Mouse (Mus musculus): ENCODE measurements around the gene Gm37240. TPM values are rescaled to one million over a fixed set of nuclear protein-coding genes. Genes with fewer than 3 reads are reported as not detected.

The Gm37240 gene
- polyA plus RNA-seq, 1 experiment from 2014 or later, result 10.8 TPM

DNA sequence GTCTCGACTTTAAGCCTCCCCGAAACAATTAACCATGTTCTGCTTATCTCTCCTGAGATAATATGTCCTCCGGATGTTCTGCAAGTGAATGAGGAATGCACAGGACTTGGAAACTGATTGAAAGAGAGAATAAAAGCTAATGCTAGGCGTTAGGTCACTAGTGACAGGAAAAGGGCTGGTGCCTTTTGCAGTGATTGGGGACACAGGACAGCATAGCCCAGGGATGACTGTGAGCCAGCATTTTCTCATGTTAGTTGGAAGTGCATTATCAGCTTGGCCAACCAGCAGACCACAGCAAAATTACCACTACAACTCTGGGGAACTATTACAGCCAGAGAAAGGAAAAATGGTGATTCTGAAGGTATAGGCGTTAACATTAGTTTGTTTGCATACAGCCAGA is 1163.3 kb downstream of the Gm37240 start:
- H3K27me3 ChIP-seq, result peaks cover 6% of the 10 kb centered on the region
- POLR2A ChIA-PET, result no interaction called here
- in situ Hi-C loops (cut with MboI; ENCODE audit: low pct_unique_long_range_greater_than_20kb), result no loop called here
- DNase-seq (ENCODE audit: low read depth, low spot score) (no peak), ATAC-seq (no peak)
- CTCF ChIA-PET, result interaction anchor here (1.1 kb wide), 1 partner anchor 24 kb away, joined by 3 read pairs; no protein-coding TSS in a partner anchor
- no peak for TF ChIP-seq CTCF (IDR thresholded peaks at IDR 0.05)

- DNase-seq (ENCODE audit: low read depth, low spot score) (no peak), ATAC-seq (no peak)
- in situ Hi-C loops (cut with MboI; ENCODE audit: low pct_unique_long_range_greater_than_20kb), result no loop called here
- H3K27me3 ChIP-seq, result peaks cover 6% of the 10 kb centered on the region
- CTCF ChIA-PET, result no interaction called here
- POLR2A ChIA-PET, result no interaction called here
- no peak for TF ChIP-seq CTCF (IDR thresholded peaks at IDR 0.05)
These were observed 1164.6 kb downstream of the Gm37240 start for GRCm38 (mm10) chr3:84722680-84723079.

GRCm38 (mm10) chr3:84715073-84715768 is 1172.1 kb downstream of the Gm37240 start:
- in situ Hi-C loops (cut with MboI; ENCODE audit: low pct_unique_long_range_greater_than_20kb), result no loop called here
- POLR2A ChIA-PET, result no interaction called here
- ATAC-seq (no peak), DNase-seq (ENCODE audit: low read depth, low spot score) (peak; percentile 51)
- no peak for TF ChIP-seq CTCF (IDR thresholded peaks at IDR 0.05)
- H3K27me3 ChIP-seq, result peaks cover 3% of the 10 kb centered on the region
- CTCF ChIA-PET, result interaction anchor here (1.3 kb wide), 1 partner anchor 20 kb away, joined by 3 read pairs; no protein-coding TSS in a partner anchor

- no peaks in the 10 kb centered on the region for H3K27me3 ChIP-seq
- in situ Hi-C loops (cut with MboI; ENCODE audit: low pct_unique_long_range_greater_than_20kb), result no loop called here
- DNase-seq (ENCODE audit: low read depth, low spot score) (no peak), ATAC-seq (no peak)
- peak; percentile 36 for TF ChIP-seq CTCF (IDR thresholded peaks at IDR 0.05)
- ChIA-PET CTCF (no interaction called here), POLR2A (no interaction called here)
These were observed 1174.4 kb downstream of the Gm37240 start for GRCm38 (mm10) chr3:84712941-84713340.

- no peak for DNase-seq (ENCODE audit: low read depth, low spot score)
- POLR2A ChIA-PET, result no interaction called here
- no peaks in the 10 kb centered on the region for H3K27me3 ChIP-seq
- TF ChIP-seq CTCF (IDR thresholded peaks at IDR 0.05), result no peak
- no peak for ATAC-seq
- CTCF ChIA-PET, result interaction anchor here (1.2 kb wide), 1 partner anchor 132 kb away, joined by 3 read pairs; no protein-coding TSS in a partner anchor
- in situ Hi-C loops (cut with MboI; ENCODE audit: low pct_unique_long_range_greater_than_20kb), result no loop called here
These were observed 1176.6 kb downstream of the Gm37240 start for GRCm38 (mm10) chr3:84710723-84711122.

- H3K27me3 ChIP-seq, result no peaks in the 10 kb centered on the region
- DNase-seq (ENCODE audit: low read depth, low spot score) (no peak), ATAC-seq (no peak)
- no peak for TF ChIP-seq CTCF (IDR thresholded peaks at IDR 0.05)
- CTCF ChIA-PET, result interaction anchor here (0.8 kb wide), 1 partner anchor 133 kb away, joined by 3 read pairs; no protein-coding TSS in a partner anchor
- POLR2A ChIA-PET, result interaction anchor here (0.6 kb wide), 1 partner anchor 232 kb away, joined by 3 read pairs; no protein-coding TSS in a partner anchor
- in situ Hi-C loops (cut with MboI; ENCODE audit: low pct_unique_long_range_greater_than_20kb), result no loop called here
These were observed 1177.4 kb downstream of the Gm37240 start for GRCm38 (mm10) chr3:84709967-84710366.

GRCm38 (mm10) chr3:84709100-84709499 is 1178.2 kb downstream of the Gm37240 start:
- no peak for TF ChIP-seq CTCF (IDR thresholded peaks at IDR 0.05)
- ChIA-PET CTCF (interaction anchor here (1.1 kb wide), 1 partner anchor 13 kb away, joined by 3 read pairs; no protein-coding TSS in a partner anchor), POLR2A (no interaction called here)
- ATAC-seq, result no peak
- no peaks in the 10 kb centered on the region for H3K27me3 ChIP-seq
- in situ Hi-C loops (cut with MboI; ENCODE audit: low pct_unique_long_range_greater_than_20kb), result no loop called here
- DNase-seq (ENCODE audit: low read depth, low spot score), result no peak

DNA sequence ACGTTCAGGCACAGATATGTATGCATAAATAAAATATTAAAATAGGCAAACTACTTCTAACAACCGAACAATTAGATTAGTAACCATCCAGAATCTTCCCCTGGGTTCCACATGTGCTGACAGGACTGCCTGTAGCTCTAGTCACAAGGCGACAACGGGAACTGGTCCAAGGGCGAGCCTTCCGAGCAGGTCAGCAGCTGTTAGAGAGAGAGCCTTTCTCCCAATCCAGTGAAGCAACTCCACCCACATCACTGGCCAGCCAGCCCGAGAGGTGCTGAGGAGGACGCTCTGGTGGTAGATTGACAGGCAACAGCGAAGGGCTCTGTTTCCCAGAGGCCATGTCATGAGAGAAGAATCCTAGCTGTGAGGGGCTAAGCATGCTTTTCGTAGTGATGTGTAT is 1178.8 kb downstream of the Gm37240 start:
- no peak for DNase-seq (ENCODE audit: low read depth, low spot score)
- no peak for ATAC-seq
- in situ Hi-C loops (cut with MboI; ENCODE audit: low pct_unique_long_range_greater_than_20kb), result no loop called here
- POLR2A ChIA-PET, result no interaction called here
- CTCF ChIA-PET, result interaction anchor here (1.1 kb wide), 1 partner anchor 13 kb away, joined by 3 read pairs; no protein-coding TSS in a partner anchor
- TF ChIP-seq CTCF (IDR thresholded peaks at IDR 0.05), result no peak
- no peaks in the 10 kb centered on the region for H3K27me3 ChIP-seq

GRCm38 (mm10) chr3:84705224-84705623 is 1182.1 kb downstream of the Gm37240 start:
- DNase-seq (ENCODE audit: low read depth, low spot score), result no peak
- CTCF ChIA-PET, result no interaction called here
- in situ Hi-C loops (cut with MboI; ENCODE audit: low pct_unique_long_range_greater_than_20kb), result no loop called here
- no peak for TF ChIP-seq CTCF (IDR thresholded peaks at IDR 0.05)
- POLR2A ChIA-PET, result no interaction called here
- H3K27me3 ChIP-seq, result no peaks in the 10 kb centered on the region
- ATAC-seq, result no peak

DNA sequence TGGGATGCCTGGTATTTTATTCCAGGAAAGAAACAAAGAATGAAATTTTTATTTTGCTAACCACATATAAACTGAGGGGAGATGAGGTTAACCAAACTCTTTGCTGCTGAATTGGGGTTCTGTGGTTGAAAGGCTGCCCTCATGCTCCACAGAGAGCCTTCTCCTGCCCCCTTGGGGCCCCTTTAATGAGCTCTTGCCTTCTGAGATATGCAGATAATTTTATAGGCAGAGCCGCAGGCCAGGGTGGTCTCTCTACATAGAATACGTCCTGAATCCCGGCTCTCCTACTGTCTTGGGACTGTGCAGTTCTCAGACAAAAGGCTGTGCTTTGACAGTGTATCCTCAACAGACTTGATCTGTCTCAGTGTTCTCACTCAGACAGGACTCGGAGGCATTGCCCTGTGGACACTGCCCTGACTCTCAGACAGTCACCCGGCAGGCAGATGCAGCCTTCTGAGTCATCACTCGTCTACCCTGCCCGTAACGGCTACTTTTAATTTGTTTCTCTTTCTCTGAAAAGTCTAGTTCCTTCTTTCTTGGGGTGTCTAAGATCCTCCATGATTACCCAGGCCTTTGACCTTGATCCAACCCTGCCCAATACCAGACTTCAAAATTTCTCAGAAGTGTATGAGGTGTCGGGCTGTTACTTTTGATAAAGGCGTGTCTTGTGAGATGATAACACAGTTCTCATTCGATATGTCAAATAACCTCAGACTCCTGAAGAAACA is 1184.1 kb downstream of the Gm37240 start:
- DNase-seq (ENCODE audit: low read depth, low spot score) (no peak), ATAC-seq (no peak)
- TF ChIP-seq CTCF (IDR thresholded peaks at IDR 0.05), result no peak
- H3K27me3 ChIP-seq, result no peaks in the 10 kb centered on the region
- CTCF ChIA-PET, result no interaction called here
- in situ Hi-C loops (cut with MboI; ENCODE audit: low pct_unique_long_range_greater_than_20kb), result no loop called here
- POLR2A ChIA-PET, result interaction anchor here (0.7 kb wide), 1 partner anchor 118 kb away, joined by 3 read pairs; no protein-coding TSS in a partner anchor

GRCm38 (mm10) chr3:84701964-84702363 is 1185.4 kb downstream of the Gm37240 start:
- in situ Hi-C loops (cut with MboI; ENCODE audit: low pct_unique_long_range_greater_than_20kb), result no loop called here
- no peaks in the 10 kb centered on the region for H3K27me3 ChIP-seq
- ChIA-PET POLR2A (no interaction called here), CTCF (no interaction called here)
- no peak for ATAC-seq
- TF ChIP-seq CTCF (IDR thresholded peaks at IDR 0.05), result no peak
- no peak for DNase-seq (ENCODE audit: low read depth, low spot score)

All from Patski (cell line).